Mouse (Mus musculus): ENCODE measurements around the gene Ctnna2. TPM values are rescaled to one million over a fixed set of nuclear protein-coding genes. Genes with fewer than 3 reads are reported as not detected.

The Ctnna2 gene
- total and polyA plus RNA-seq, 3 experiments = 0.11 TPM; not detected in 2

DNA sequence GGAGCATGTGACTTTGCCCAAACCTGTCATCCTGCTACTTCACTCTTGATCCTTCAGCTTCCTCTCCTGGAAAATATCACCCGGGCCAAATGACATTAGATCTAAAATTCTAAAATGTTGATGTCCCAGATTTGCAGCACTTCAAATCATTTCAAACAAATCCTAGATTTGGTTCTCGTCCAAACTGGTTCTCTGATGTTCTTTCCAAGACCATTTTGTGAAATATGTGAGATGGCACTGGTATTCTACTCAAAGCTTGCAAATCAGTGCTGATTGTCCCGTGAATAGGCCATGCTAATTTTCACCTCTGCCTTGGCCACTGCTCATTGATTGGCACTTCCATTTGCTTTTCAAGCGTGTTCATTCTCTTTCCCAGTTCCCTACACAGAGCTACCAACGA is 571.0 kb downstream of the Ctnna2 start:
- no peaks in the 10 kb centered on the region for H3K27me3 ChIP-seq (ENCODE audit: insufficient read depth, low read length)
- H3K36me3 ChIP-seq (replicated peaks) = no peaks in the 10 kb centered on the region
- DNase-seq (ENCODE audit: low spot score) = no peak
- no peak for ATAC-seq (ENCODE audit: extremely low read depth, insufficient number of reproducible peaks, low FRiP score, poor library complexity, severe bottlenecking)
- no peaks in the 10 kb centered on the region for H3K4me1 ChIP-seq (ENCODE audit: insufficient read depth, low read depth, low read length)
- no peak overlapping the region for H3K4me3 ChIP-seq (ENCODE audit: low read depth, low read length)
- TF ChIP-seq TAL1 (conservative IDR thresholded peaks at IDR 0.05; ENCODE audit: low read depth, low read length) (no peak), CTCF (IDR thresholded peaks at IDR 0.05; ENCODE audit: low read depth, low read length) (no peak), GATA1 (IDR thresholded peaks at IDR 0.05; ENCODE audit: borderline replicate concordance, low read length) (no peak), POLR2AphosphoS5 (IDR thresholded peaks at IDR 0.05; ENCODE audit: insufficient replicate concordance, low read depth, low read length) (no peak), GATA2 (IDR thresholded peaks at IDR 0.05; ENCODE audit: borderline replicate concordance, low read depth, low read length) (no peak)
- no peaks in the 10 kb centered on the region for H3K9me3 ChIP-seq (replicated peaks)

DNA sequence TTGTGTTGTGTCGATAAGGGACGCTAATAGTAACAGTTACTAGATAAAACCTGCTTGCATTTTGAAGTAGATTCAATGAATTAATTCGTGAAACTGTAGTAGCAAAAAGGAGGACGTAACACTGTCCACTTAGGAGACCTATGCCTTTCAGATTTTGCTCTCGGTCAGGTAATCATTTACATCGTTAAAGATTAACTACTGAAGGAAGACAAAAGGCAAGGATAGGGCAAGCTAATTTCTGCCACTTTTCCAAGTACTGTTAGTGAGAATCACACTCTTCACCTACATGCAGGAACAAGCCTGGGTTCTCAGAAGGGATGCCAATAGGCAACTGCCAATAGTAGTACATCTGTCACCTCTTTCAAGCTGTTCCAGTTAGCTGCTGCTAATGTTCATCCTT is 578.7 kb downstream of the Ctnna2 start:
- DNase-seq (ENCODE audit: low spot score) (no peak), ATAC-seq (ENCODE audit: extremely low read depth, insufficient number of reproducible peaks, low FRiP score, poor library complexity, severe bottlenecking) (no peak)
- no peaks in the 10 kb centered on the region for H3K4me1 ChIP-seq (ENCODE audit: insufficient read depth, low read depth, low read length)
- H3K9me3 ChIP-seq (replicated peaks) = no peaks in the 10 kb centered on the region
- no peaks in the 10 kb centered on the region for H3K27me3 ChIP-seq (ENCODE audit: insufficient read depth, low read length)
- no peak overlapping the region for H3K4me3 ChIP-seq (ENCODE audit: low read depth, low read length)
- H3K36me3 ChIP-seq (replicated peaks) = no peaks in the 10 kb centered on the region
- TF ChIP-seq GATA2 (IDR thresholded peaks at IDR 0.05; ENCODE audit: borderline replicate concordance, low read depth, low read length) = no peak

DNA sequence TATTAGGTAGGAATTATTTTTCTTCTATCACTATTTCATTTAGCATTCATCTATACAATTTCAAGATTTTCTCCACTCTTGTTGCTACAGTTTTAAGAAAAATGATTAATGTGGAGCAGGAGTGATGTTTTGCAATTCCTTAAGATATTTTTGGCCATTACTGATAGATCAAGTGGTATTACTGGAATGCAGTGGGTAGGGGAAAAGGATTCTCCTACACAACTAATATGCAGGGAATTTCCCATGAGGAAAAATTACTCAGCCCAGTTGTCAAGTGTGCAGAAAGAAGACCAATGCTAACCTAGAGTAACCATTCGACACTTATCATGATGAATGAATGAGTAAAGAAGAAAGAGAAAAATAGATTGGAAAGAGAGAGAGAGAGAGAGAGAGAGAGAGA is 587.8 kb downstream of the Ctnna2 start:
- H3K27me3 ChIP-seq (ENCODE audit: insufficient read depth, low read length) = no peaks in the 10 kb centered on the region
- TF ChIP-seq POLR2AphosphoS5 (IDR thresholded peaks at IDR 0.05; ENCODE audit: insufficient replicate concordance, low read depth, low read length) = no peak
- TF ChIP-seq GATA1 (IDR thresholded peaks at IDR 0.05; ENCODE audit: borderline replicate concordance, low read length) = no peak
- no peak for TF ChIP-seq TAL1 (conservative IDR thresholded peaks at IDR 0.05; ENCODE audit: low read depth, low read length)
- TF ChIP-seq GATA2 (IDR thresholded peaks at IDR 0.05; ENCODE audit: borderline replicate concordance, low read depth, low read length) = no peak
- TF ChIP-seq CTCF (IDR thresholded peaks at IDR 0.05; ENCODE audit: low read depth, low read length) = no peak
- H3K9me3 ChIP-seq (replicated peaks) = no peaks in the 10 kb centered on the region
- DNase-seq (ENCODE audit: low spot score) = no peak
- no peak overlapping the region for H3K4me3 ChIP-seq (ENCODE audit: low read depth, low read length)
- H3K36me3 ChIP-seq (replicated peaks) = no peaks in the 10 kb centered on the region
- no peak for ATAC-seq (ENCODE audit: extremely low read depth, insufficient number of reproducible peaks, low FRiP score, poor library complexity, severe bottlenecking)
- H3K4me1 ChIP-seq (ENCODE audit: insufficient read depth, low read depth, low read length) = no peaks in the 10 kb centered on the region

- Histone ChIP-seq H3K36me3 (replicated peaks) (no peaks in the 10 kb centered on the region), H3K9me3 (replicated peaks) (peaks cover 3% of the 10 kb centered on the region; the same call in 1 of the 2 replicates), H3K27me3 (ENCODE audit: insufficient read depth, low read length) (no peaks in the 10 kb centered on the region), H3K4me3 (ENCODE audit: low read depth, low read length) (no peak overlapping the region), H3K4me1 (ENCODE audit: insufficient read depth, low read depth, low read length) (no peaks in the 10 kb centered on the region)
- no peak for DNase-seq (ENCODE audit: low spot score)
- ATAC-seq (ENCODE audit: extremely low read depth, insufficient number of reproducible peaks, low FRiP score, poor library complexity, severe bottlenecking) = no peak
- no peak for TF ChIP-seq POLR2AphosphoS5 (IDR thresholded peaks at IDR 0.05; ENCODE audit: insufficient replicate concordance, low read depth, low read length)
- TF ChIP-seq CTCF (IDR thresholded peaks at IDR 0.05; ENCODE audit: low read depth, low read length) = no peak
- TF ChIP-seq GATA1 (IDR thresholded peaks at IDR 0.05; ENCODE audit: borderline replicate concordance, low read length) = no peak
- no peak for TF ChIP-seq GATA2 (IDR thresholded peaks at IDR 0.05; ENCODE audit: borderline replicate concordance, low read depth, low read length)
- no peak for TF ChIP-seq TAL1 (conservative IDR thresholded peaks at IDR 0.05; ENCODE audit: low read depth, low read length)
Measured at GRCm38 (mm10) chr6:77381309-77381708, 598.2 kb downstream of the Ctnna2 start.

DNA sequence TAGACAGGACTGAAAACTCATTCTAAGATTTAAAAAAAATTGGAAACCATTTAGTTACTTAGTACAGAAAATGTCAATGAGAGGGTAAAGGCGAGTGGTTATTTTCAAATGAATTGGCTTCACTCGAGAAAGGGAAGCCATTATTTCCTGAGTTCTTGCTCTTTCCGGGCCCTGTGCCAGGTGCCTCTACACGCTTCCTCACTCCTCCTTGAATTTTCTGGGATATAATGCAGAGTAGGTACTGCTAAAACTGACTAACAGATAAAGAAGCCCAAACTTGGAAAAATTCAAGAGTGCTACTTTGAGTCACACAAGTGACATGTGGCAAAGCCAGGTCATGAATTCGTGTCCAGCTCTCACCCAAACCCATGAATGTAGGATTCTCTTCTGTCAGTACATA is 606.4 kb downstream of the Ctnna2 start:
- Histone ChIP-seq H3K4me3 (ENCODE audit: low read depth, low read length) (no peak overlapping the region), H3K36me3 (replicated peaks) (no peaks in the 10 kb centered on the region), H3K4me1 (ENCODE audit: insufficient read depth, low read depth, low read length) (no peaks in the 10 kb centered on the region), H3K27me3 (ENCODE audit: insufficient read depth, low read length) (no peaks in the 10 kb centered on the region), H3K9me3 (replicated peaks) (no peaks in the 10 kb centered on the region)
- DNase-seq (ENCODE audit: low spot score) (no peak), ATAC-seq (ENCODE audit: extremely low read depth, insufficient number of reproducible peaks, low FRiP score, poor library complexity, severe bottlenecking) (no peak)
- no peak for TF ChIP-seq GATA2 (IDR thresholded peaks at IDR 0.05; ENCODE audit: borderline replicate concordance, low read depth, low read length)
- no peak for TF ChIP-seq CTCF (IDR thresholded peaks at IDR 0.05; ENCODE audit: low read depth, low read length)
- no peak for TF ChIP-seq POLR2AphosphoS5 (IDR thresholded peaks at IDR 0.05; ENCODE audit: insufficient replicate concordance, low read depth, low read length)
- TF ChIP-seq TAL1 (conservative IDR thresholded peaks at IDR 0.05; ENCODE audit: low read depth, low read length) = no peak
- TF ChIP-seq GATA1 (IDR thresholded peaks at IDR 0.05; ENCODE audit: borderline replicate concordance, low read length) = no peak

DNA sequence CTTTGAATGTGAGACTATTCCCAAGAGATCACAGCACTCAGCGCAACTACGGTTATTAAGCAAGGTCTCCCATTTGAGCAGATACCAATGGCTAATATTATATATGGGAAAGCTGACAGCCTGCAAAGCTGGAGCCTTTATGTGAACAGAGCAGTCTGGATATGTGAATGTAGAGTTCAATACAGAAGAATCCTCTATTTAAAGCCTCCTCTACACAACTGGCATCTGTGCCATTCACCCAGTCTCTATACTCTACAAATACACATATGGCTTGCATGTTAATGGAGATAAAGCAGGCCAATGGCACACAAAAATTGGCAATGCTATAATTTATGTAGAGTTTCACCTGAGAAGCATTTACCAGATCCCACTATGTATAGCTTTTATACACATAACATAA is 608.4 kb downstream of the Ctnna2 start:
- DNase-seq (ENCODE audit: low spot score) (no peak), ATAC-seq (ENCODE audit: extremely low read depth, insufficient number of reproducible peaks, low FRiP score, poor library complexity, severe bottlenecking) (no peak)

GRCm38 (mm10) chr6:77358471-77358837 is 621.0 kb downstream of the Ctnna2 start:
- Histone ChIP-seq H3K4me1 (ENCODE audit: insufficient read depth, low read depth, low read length) (no peaks in the 10 kb centered on the region), H3K36me3 (replicated peaks) (no peaks in the 10 kb centered on the region), H3K9me3 (replicated peaks) (peaks cover 2% of the 10 kb centered on the region; the same call in 1 of the 2 replicates), H3K27me3 (ENCODE audit: insufficient read depth, low read length) (no peaks in the 10 kb centered on the region), H3K4me3 (ENCODE audit: low read depth, low read length) (no peak overlapping the region)
- DNase-seq (ENCODE audit: low spot score) (no peak), ATAC-seq (ENCODE audit: extremely low read depth, insufficient number of reproducible peaks, low FRiP score, poor library complexity, severe bottlenecking) (no peak)
- no peak for TF ChIP-seq TAL1 (conservative IDR thresholded peaks at IDR 0.05; ENCODE audit: low read depth, low read length)

More for the DNA sequence above, 608.4 kb downstream of the Ctnna2 start:
- Histone ChIP-seq H3K36me3 (replicated peaks) (no peaks in the 10 kb centered on the region), H3K27me3 (ENCODE audit: insufficient read depth, low read length) (no peaks in the 10 kb centered on the region), H3K9me3 (replicated peaks) (no peaks in the 10 kb centered on the region), H3K4me1 (ENCODE audit: insufficient read depth, low read depth, low read length) (no peaks in the 10 kb centered on the region), H3K4me3 (ENCODE audit: low read depth, low read length) (no peak overlapping the region)
- no peak for TF ChIP-seq POLR2AphosphoS5 (IDR thresholded peaks at IDR 0.05; ENCODE audit: insufficient replicate concordance, low read depth, low read length)
- TF ChIP-seq GATA2 (IDR thresholded peaks at IDR 0.05; ENCODE audit: borderline replicate concordance, low read depth, low read length) = no peak
- TF ChIP-seq TAL1 (conservative IDR thresholded peaks at IDR 0.05; ENCODE audit: low read depth, low read length) = no peak
- TF ChIP-seq GATA1 (IDR thresholded peaks at IDR 0.05; ENCODE audit: borderline replicate concordance, low read length) = no peak
- TF ChIP-seq CTCF (IDR thresholded peaks at IDR 0.05; ENCODE audit: low read depth, low read length) = no peak
